Mouse (Mus musculus): ENCODE data around the gene AC134908.4. TPM values are rescaled to one million over a fixed set of nuclear protein-coding genes. Genes with fewer than 3 reads are reported as not detected.

The AC134908.4 gene
- polyA plus RNA-seq, 1 experiment from 2014 or later = not detected

- Histone ChIP-seq H3K9me3 (ENCODE audit: low read length) (no peaks in the 10 kb centered on the region), H3K4me2 (ENCODE audit: low read depth, low read length) (no peak overlapping the region), H3K4me3 (ENCODE audit: low read depth, low read length) (no peak overlapping the region), H3K4me1 (ENCODE audit: insufficient read depth) (no peaks in the 10 kb centered on the region), H3K27me3 (ENCODE audit: insufficient read depth, low read length) (0 out of 2 replicates have a peak, but pooled peaks cover 3% of the 10 kb centered on the region), H3K36me3 (replicated peaks; ENCODE audit: insufficient read depth, low read length) (no peaks in the 10 kb centered on the region), H3K9ac (replicated peaks) (no peak overlapping the region), H3K27ac (ENCODE audit: low read depth) (no peak overlapping the region)
- 55% methylated on average over 3 of the region's 3 CpGs for WGBS (ENCODE audit: insufficient replicate concordance)
- ATAC-seq (no peak), DNase-seq (no peak)
- TF ChIP-seq CTCF (IDR thresholded peaks at IDR 0.05; ENCODE audit: low read depth) (no peak), EP300 (IDR thresholded peaks at IDR 0.05; ENCODE audit: low read depth) (no peak)
Measured at GRCm38 (mm10) chr17:25757691-25758090, 37.8 kb downstream of the AC134908.4 start.

- Histone ChIP-seq H3K36me3 (replicated peaks; ENCODE audit: insufficient read depth, low read length) (no peaks in the 10 kb centered on the region), H3K4me1 (ENCODE audit: insufficient read depth) (no peaks in the 10 kb centered on the region), H3K27me3 (ENCODE audit: insufficient read depth, low read length) (0 out of 2 replicates have a peak, but pooled peaks cover 3% of the 10 kb centered on the region), H3K4me2 (ENCODE audit: low read depth, low read length) (no peak overlapping the region), H3K4me3 (ENCODE audit: low read depth, low read length) (no peak overlapping the region), H3K9ac (replicated peaks) (no peak overlapping the region), H3K9me3 (ENCODE audit: low read length) (no peaks in the 10 kb centered on the region), H3K27ac (ENCODE audit: low read depth) (no peak overlapping the region)
- DNase-seq (no peak), ATAC-seq (peak; percentile 7; the same call in 1 of the 2 replicates)
- TF ChIP-seq CTCF (IDR thresholded peaks at IDR 0.05; ENCODE audit: low read depth) (no peak), EP300 (IDR thresholded peaks at IDR 0.05; ENCODE audit: low read depth) (no peak)
- 69% methylated on average over 9 of the region's 9 CpGs for WGBS (ENCODE audit: insufficient replicate concordance)
Measured at GRCm38 (mm10) chr17:25756378-25757242, 38.8 kb downstream of the AC134908.4 start.

DNA sequence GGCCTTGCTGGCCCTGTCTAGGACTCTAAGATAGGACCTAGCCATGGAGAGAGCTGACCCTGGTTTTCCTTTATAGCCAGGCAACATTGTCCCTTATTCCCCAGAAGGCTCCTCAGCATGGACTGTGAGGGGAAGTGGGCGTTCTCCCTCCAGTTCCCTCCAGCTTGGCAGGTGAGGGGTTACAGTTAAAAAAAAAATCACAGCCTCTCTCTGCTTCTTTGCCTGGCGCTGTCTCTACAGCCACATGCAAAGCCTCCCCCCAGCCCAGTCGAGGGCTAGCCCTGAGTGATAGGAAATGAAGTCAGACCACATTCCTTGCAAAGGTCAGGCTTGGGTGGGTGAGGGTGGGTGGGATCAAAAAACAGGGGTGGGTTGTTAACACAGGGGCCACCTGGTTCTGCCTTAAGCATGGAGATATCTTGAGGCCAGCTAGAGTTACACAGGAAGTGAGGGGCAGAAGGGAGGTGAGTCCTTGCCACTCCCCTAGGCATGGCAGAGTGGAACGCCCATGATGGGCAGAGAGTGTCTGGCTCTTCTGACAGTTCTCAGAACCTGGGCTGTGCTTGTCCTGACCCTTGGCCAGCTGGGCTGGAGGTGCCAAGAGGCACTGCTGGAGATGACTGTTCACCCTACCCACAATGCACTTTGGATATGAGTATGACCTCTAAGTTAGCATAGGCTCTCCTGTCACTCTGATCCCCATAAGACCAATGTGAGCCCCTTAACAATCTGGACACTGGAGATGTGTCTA is 39.7 kb downstream of the AC134908.4 start:
- H3K4me3 ChIP-seq (ENCODE audit: low read depth, low read length) = no peak overlapping the region
- TF ChIP-seq CTCF (IDR thresholded peaks at IDR 0.05; ENCODE audit: low read depth) (no peak), EP300 (IDR thresholded peaks at IDR 0.05; ENCODE audit: low read depth) (no peak)
- H3K9ac ChIP-seq (replicated peaks) = no peak overlapping the region
- H3K4me2 ChIP-seq (ENCODE audit: low read depth, low read length) = no peak overlapping the region
- no peaks in the 10 kb centered on the region for H3K4me1 ChIP-seq (ENCODE audit: insufficient read depth)
- 39% methylated on average over 4 of the region's 4 CpGs for WGBS (ENCODE audit: insufficient replicate concordance)
- ATAC-seq (0 out of 2 replicates have a peak, but pooled peaks have one; percentile 15), DNase-seq (no peak)
- no peaks in the 10 kb centered on the region for H3K9me3 ChIP-seq (ENCODE audit: low read length)
- no peak overlapping the region for H3K27ac ChIP-seq (ENCODE audit: low read depth)
- H3K27me3 ChIP-seq (ENCODE audit: insufficient read depth, low read length) = 0 out of 2 replicates have a peak, but pooled peaks cover 3% of the 10 kb centered on the region
- no peaks in the 10 kb centered on the region for H3K36me3 ChIP-seq (replicated peaks; ENCODE audit: insufficient read depth, low read length)

DNA sequence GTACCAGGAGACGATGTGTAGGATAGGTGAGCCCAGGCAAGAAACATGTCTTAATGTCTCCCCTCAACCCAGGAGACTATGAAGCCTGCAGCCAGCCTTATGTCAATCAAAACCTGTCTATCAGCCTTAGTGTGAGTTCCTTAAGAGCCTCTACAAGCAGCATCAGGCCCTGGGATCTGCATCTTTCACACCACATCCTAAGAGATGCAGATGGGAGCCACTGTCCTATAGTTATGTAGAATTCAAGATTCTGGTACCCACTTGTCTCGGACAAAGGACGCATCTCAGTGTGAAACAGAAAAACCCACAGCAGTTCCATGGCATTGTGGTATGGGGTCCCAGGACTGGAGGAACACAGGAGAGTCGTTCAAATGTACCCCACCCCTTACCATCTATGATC is 40.4 kb downstream of the AC134908.4 start:
- Histone ChIP-seq H3K4me3 (ENCODE audit: low read depth, low read length) (no peak overlapping the region), H3K9me3 (ENCODE audit: low read length) (no peaks in the 10 kb centered on the region), H3K4me2 (ENCODE audit: low read depth, low read length) (no peak overlapping the region), H3K27me3 (ENCODE audit: insufficient read depth, low read length) (0 out of 2 replicates have a peak, but pooled peaks cover 3% of the 10 kb centered on the region), H3K4me1 (ENCODE audit: insufficient read depth) (no peaks in the 10 kb centered on the region), H3K9ac (replicated peaks) (no peak overlapping the region), H3K36me3 (replicated peaks; ENCODE audit: insufficient read depth, low read length) (no peaks in the 10 kb centered on the region), H3K27ac (ENCODE audit: low read depth) (no peak overlapping the region)
- DNase-seq (no peak), ATAC-seq (no peak)
- no peak for TF ChIP-seq EP300 (IDR thresholded peaks at IDR 0.05; ENCODE audit: low read depth)
- no peak for TF ChIP-seq CTCF (IDR thresholded peaks at IDR 0.05; ENCODE audit: low read depth)
- 72% methylated on average over 4 of the region's 4 CpGs for WGBS (ENCODE audit: insufficient replicate concordance)

GRCm38 (mm10) chr17:25754241-25754640 is 41.2 kb downstream of the AC134908.4 start, which contains the start of gene Msln:
Gene Msln, minus strand, starts transcription at chr17:25754378.
- H3K4me3 ChIP-seq (ENCODE audit: low read depth, low read length) = no peak within 1 kb of the TSS
- no peaks in the 10 kb centered on the region for H3K36me3 ChIP-seq (replicated peaks; ENCODE audit: insufficient read depth, low read length)
- no peaks in the 10 kb centered on the region for H3K4me1 ChIP-seq (ENCODE audit: insufficient read depth)
- TF ChIP-seq CTCF (IDR thresholded peaks at IDR 0.05; ENCODE audit: low read depth) (no peak), EP300 (IDR thresholded peaks at IDR 0.05; ENCODE audit: low read depth) (no peak)
- no peak for ATAC-seq
- H3K9ac ChIP-seq (replicated peaks) = no peak within 1 kb of the TSS
- H3K9me3 ChIP-seq (ENCODE audit: low read length) = no peaks in the 10 kb centered on the region
- DNase-seq = no peak
- H3K27me3 ChIP-seq (ENCODE audit: insufficient read depth, low read length) = 0 out of 2 replicates have a peak, but pooled peaks cover 3% of the 10 kb centered on the region
- 79% methylated on average over 9 of the region's 9 CpGs for WGBS (ENCODE audit: insufficient replicate concordance)
- no peak within 1 kb of the TSS for H3K4me2 ChIP-seq (ENCODE audit: low read depth, low read length)
- no peak within 1 kb of the TSS for H3K27ac ChIP-seq (ENCODE audit: low read depth)

DNA sequence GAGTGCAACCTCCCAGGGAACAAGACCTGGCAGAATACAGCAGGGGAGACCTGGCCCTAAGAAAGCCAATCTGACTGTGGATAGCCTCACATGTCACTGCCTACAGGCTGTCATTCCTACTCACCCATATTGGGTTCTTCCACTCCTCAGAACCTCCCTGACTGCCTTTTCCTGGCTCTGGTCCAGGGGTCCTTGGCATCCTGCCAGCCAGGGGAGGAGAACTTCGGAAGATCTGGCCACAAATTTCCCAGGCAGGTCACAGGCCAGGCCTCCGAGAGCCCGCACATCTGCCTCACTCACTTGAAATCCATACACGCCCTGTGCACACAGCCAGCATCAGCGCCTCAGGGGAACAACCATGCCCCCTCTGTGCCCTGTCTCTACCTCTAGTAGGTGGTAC is 44.0 kb downstream of the AC134908.4 start:
- Histone ChIP-seq H3K4me3 (ENCODE audit: low read depth, low read length) (no peak overlapping the region), H3K27me3 (ENCODE audit: insufficient read depth, low read length) (no peaks in the 10 kb centered on the region), H3K36me3 (replicated peaks; ENCODE audit: insufficient read depth, low read length) (no peaks in the 10 kb centered on the region), H3K27ac (ENCODE audit: low read depth) (no peak overlapping the region), H3K4me2 (ENCODE audit: low read depth, low read length) (no peak overlapping the region), H3K9me3 (ENCODE audit: low read length) (no peaks in the 10 kb centered on the region), H3K9ac (replicated peaks) (no peak overlapping the region), H3K4me1 (ENCODE audit: insufficient read depth) (no peaks in the 10 kb centered on the region)
- TF ChIP-seq EP300 (IDR thresholded peaks at IDR 0.05; ENCODE audit: low read depth) (no peak), CTCF (IDR thresholded peaks at IDR 0.05; ENCODE audit: low read depth) (no peak)
- WGBS (ENCODE audit: insufficient replicate concordance) = 61% methylated on average over 5 of the region's 5 CpGs
- ATAC-seq (no peak), DNase-seq (peak; percentile 39)

Measured in liver, postnatal 0 days (tissue).